Mouse (Mus musculus): ENCODE data around the gene Trmt11. TPM values are rescaled to one million over a fixed set of nuclear protein-coding genes. Genes with fewer than 3 reads are reported as not detected.
"Not testable (repeated sequence)": the region's sequence is repeated elsewhere in the genome, so short reads cannot be mapped to it uniquely, and the experiment has no call there.

Trmt11 gene
- polyA plus RNA-seq, 1 experiment, result not detected

DNA sequence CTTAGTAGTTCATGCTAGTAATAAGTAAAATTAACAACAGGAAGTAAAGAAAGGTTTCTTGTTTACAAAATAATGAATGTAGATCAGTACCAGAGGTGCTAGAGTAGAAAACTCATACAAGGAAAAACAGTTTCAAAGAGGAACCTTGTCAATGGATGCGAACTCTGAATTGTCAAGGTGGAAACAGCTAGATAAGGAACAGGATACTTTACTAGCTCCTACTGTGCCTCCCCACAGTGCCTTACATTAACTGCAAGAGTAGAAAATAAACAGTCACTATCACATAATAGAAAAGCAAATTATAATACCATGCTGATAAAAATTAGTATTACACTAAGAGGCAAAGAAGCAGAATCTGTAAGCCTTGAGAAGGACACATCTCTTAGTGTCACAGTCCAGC is 14.9 kb downstream of the Trmt11 start:
- Histone ChIP-seq H3K4me1 (ENCODE audit: control insufficient read depth, insufficient read depth, low read length) (no peaks in the 10 kb centered on the region), H3K4me3 (ENCODE audit: insufficient read depth, low read depth, low read length) (no peak overlapping the region), H3K27ac (ENCODE audit: insufficient read depth, low read depth, low read length) (no peak overlapping the region)
- WGBS, result 98% methylated on average over 1 of the region's 1 CpGs
- TF ChIP-seq POLR2A (IDR thresholded peaks at IDR 0.05; ENCODE audit: insufficient read depth, low read depth, low read length), result no peak
- TF ChIP-seq CTCF (IDR thresholded peaks at IDR 0.05; ENCODE audit: insufficient read depth, low read depth, low read length), result no peak

DNA sequence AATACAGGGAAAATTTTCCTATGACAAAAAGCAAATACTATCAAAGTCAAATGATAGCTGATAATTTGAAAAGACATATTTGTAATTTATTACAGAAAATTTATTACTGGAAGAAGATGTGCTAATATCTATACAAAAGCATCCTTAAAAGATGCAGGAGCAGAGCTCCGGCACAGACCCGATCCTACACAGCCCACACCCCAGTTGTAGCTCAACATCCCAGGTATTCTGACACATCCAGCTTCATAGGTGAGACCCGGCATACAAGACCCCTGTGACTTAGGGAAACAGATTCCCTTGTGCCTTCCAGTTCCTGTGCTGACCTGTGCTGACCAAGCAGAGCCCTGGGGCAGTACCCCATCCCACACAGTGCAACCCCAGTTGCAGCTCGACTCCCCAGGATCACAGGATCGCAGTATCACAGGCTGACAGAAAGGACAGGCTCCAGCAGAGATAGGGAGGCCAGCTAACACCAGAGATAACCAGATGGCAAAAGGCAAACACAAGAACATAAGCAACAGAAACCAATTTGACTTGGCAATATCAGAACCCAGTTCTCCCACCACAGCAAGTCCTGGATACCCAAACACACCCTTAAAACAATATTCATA is 22.8 kb downstream of the Trmt11 start:
- 96% methylated on average over 5 of the region's 5 CpGs for WGBS
- Histone ChIP-seq H3K27ac (ENCODE audit: insufficient read depth, low read depth, low read length) (no peak overlapping the region), H3K4me1 (ENCODE audit: control insufficient read depth, insufficient read depth, low read length) (no peaks in the 10 kb centered on the region), H3K4me3 (ENCODE audit: insufficient read depth, low read depth, low read length) (no peak overlapping the region)
- TF ChIP-seq CTCF (IDR thresholded peaks at IDR 0.05; ENCODE audit: insufficient read depth, low read depth, low read length) (no peak), POLR2A (IDR thresholded peaks at IDR 0.05; ENCODE audit: insufficient read depth, low read depth, low read length) (no peak)

DNA sequence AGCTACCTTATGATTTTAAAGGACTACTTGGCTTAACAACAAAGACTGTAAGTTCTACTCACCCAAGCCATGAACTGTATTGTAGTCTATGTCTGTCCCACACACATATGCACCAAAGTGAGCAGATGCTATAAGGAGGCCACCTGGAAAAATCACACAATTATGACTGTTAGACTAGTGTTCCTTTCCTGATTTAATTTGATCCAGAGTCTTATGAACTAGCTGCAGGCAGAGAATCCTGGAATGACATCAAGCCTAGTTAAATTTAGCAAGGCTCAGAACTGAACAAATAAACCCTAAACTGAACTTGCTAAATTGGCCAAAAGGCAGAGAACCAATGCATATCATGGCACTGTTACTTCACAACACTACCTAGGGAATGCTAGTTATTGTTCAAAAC is 34.2 kb downstream of the Trmt11 start:
- no peak overlapping the region for H3K27ac ChIP-seq (ENCODE audit: insufficient read depth, low read depth, low read length)
- H3K4me1 ChIP-seq (ENCODE audit: control insufficient read depth, insufficient read depth, low read length), result no peaks in the 10 kb centered on the region
- TF ChIP-seq POLR2A (IDR thresholded peaks at IDR 0.05; ENCODE audit: insufficient read depth, low read depth, low read length) (no peak), CTCF (IDR thresholded peaks at IDR 0.05; ENCODE audit: insufficient read depth, low read depth, low read length) (no peak)
- H3K4me3 ChIP-seq (ENCODE audit: insufficient read depth, low read depth, low read length), result no peak overlapping the region

DNA sequence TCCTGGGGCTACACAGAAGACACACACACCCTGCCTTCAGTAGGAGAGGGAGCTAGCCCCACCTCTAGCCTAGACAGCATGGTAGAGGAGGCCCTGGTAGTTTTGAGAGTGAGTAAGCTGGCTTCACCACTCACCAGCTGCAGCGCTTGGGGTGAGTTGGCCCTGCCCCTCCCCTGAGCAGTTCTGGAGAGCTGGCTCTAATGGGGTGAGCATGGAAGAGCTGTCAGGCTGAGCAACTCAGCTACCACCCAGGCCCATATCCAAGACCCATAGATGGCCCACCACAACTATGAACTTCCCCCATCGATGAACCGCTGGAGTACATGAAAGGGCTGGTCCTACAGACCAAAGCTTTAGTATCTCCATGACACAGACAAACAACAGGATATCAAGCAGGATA is 35.9 kb downstream of the Trmt11 start:
- TF ChIP-seq CTCF (IDR thresholded peaks at IDR 0.05; ENCODE audit: insufficient read depth, low read depth, low read length), result no peak
- TF ChIP-seq POLR2A (IDR thresholded peaks at IDR 0.05; ENCODE audit: insufficient read depth, low read depth, low read length), result no peak
- Histone ChIP-seq H3K4me1 (ENCODE audit: control insufficient read depth, insufficient read depth, low read length) (no peaks in the 10 kb centered on the region), H3K27ac (ENCODE audit: insufficient read depth, low read depth, low read length) (no peak overlapping the region), H3K4me3 (ENCODE audit: insufficient read depth, low read depth, low read length) (no peak overlapping the region)
- 95% methylated on average over 3 of the region's 3 CpGs for WGBS

DNA sequence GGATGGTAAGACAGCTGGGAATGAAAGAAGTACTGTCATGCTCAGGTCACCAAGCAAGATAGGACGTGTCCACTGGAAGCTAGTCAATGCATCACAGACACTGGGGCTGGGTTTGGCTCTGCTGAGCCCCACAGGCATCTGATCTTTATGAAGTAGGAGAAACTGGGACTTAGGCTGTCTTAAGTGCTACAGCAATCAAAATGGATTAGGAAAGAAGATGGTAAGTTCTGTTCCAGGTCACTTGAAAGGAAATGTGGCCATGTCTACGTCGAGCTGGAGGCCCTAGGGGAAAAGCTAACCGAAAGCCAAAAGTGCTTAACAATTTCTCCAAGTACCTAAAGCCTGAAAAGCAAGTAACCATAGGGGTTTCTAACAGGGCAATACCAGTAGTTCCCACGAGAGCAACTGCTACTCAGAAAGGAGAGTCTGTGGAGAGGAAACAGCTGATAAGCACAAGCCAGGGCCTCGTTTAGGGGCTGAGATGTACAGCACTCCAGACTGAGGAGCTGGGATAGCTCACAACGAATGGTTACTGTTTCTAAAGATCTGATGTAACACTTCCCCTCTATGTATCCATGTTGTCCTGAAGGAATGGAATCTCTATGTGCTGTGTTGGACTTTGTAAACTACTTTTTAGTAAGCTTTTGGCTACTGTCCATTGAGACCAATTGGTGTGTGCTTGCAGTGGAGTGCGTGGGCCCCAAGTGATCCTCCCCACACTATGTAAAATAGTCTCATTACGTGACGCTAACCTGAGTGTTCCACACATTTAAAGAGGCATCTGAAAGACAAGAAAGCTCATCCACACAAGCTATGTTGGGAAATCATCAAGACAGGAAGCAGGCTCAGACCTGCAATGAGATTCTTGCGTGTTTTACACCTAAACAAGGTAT is 44.6 kb downstream of the Trmt11 start:
- no peak overlapping the region for H3K4me3 ChIP-seq (ENCODE audit: insufficient read depth, low read depth, low read length)
- TF ChIP-seq CTCF (IDR thresholded peaks at IDR 0.05; ENCODE audit: insufficient read depth, low read depth, low read length) (no peak), POLR2A (IDR thresholded peaks at IDR 0.05; ENCODE audit: insufficient read depth, low read depth, low read length) (no peak)
- 94% methylated on average over 11 of the region's 11 CpGs for WGBS
- no peak overlapping the region for H3K27ac ChIP-seq (ENCODE audit: insufficient read depth, low read depth, low read length)
- H3K4me1 ChIP-seq (ENCODE audit: control insufficient read depth, insufficient read depth, low read length), result no peaks in the 10 kb centered on the region

DNA sequence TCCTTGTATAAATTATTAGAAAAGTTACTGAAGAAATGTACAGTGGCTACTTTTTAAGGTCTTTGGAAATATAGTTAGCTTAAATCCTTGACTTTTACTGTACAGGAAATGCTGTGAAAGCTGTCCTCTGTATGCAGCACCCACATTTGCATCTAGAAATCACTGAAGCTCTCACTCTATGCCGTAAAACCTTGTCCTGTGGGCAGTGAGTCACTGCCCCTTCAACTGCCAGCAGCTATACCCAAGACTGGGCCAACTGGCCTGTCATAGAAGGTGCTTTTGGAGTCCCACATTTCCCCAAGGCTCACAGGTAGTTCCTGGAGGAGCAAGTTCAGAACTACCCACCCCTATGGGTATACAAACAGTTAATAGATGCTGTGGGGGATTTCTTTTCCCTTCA is 48.2 kb downstream of the Trmt11 start:
- Histone ChIP-seq H3K4me1 (ENCODE audit: control insufficient read depth, insufficient read depth, low read length) (no peaks in the 10 kb centered on the region), H3K27ac (ENCODE audit: insufficient read depth, low read depth, low read length) (no peak overlapping the region), H3K4me3 (ENCODE audit: insufficient read depth, low read depth, low read length) (no peak overlapping the region)
- 96% methylated on average over 1 of the region's 1 CpGs for WGBS
- no peak for TF ChIP-seq POLR2A (IDR thresholded peaks at IDR 0.05; ENCODE audit: insufficient read depth, low read depth, low read length)
- no peak for TF ChIP-seq CTCF (IDR thresholded peaks at IDR 0.05; ENCODE audit: insufficient read depth, low read depth, low read length)

DNA sequence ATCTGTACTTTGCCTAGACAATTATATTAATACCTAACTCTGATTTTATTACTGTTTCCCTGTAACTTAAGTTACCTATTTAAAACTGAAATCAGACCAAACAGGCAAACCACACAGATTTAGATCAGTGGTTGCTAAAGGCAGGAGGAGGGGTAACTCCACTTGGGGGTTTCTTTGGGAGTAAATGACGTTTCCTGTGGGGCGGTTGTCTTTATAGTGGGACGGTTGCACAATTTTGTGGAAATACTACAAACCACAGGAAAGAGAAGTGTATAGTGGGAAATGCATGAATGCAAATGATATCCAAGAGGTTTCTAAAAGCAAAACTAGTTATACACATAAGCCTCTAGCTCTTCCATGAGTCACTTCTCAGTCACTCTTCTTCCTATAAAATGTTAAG is 50.6 kb downstream of the Trmt11 start:
- no peaks in the 10 kb centered on the region for H3K4me1 ChIP-seq (ENCODE audit: control insufficient read depth, insufficient read depth, low read length)
- no peak for TF ChIP-seq CTCF (IDR thresholded peaks at IDR 0.05; ENCODE audit: insufficient read depth, low read depth, low read length)
- no peak for TF ChIP-seq POLR2A (IDR thresholded peaks at IDR 0.05; ENCODE audit: insufficient read depth, low read depth, low read length)
- 91% methylated on average over 3 of the region's 3 CpGs for WGBS
- no peak overlapping the region for H3K4me3 ChIP-seq (ENCODE audit: insufficient read depth, low read depth, low read length)
- no peak overlapping the region for H3K27ac ChIP-seq (ENCODE audit: insufficient read depth, low read depth, low read length)

DNA sequence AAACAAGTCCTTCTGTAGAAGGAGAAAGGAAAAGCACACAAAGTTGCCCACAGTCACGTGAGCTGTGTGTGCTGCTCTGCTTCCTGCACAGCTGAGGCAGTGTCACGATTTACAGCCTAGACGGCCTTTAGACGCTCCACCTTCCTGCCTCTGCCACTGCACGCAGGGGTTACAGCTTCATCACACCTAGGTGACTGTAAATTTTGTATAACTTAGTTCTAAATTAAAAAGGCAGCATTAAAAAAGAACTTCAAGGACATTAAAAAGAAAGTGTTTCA is 62.1 kb downstream of the Trmt11 start:
- no peak overlapping the region for H3K4me3 ChIP-seq (ENCODE audit: insufficient read depth, low read depth, low read length)
- no peaks in the 10 kb centered on the region for H3K4me1 ChIP-seq (ENCODE audit: control insufficient read depth, insufficient read depth, low read length)
- no peak for TF ChIP-seq POLR2A (IDR thresholded peaks at IDR 0.05; ENCODE audit: insufficient read depth, low read depth, low read length)
- no peak for TF ChIP-seq CTCF (IDR thresholded peaks at IDR 0.05; ENCODE audit: insufficient read depth, low read depth, low read length)
- H3K27ac ChIP-seq (ENCODE audit: insufficient read depth, low read depth, low read length), result no peak overlapping the region
- 85% methylated on average over 5 of the region's 5 CpGs for WGBS

DNA sequence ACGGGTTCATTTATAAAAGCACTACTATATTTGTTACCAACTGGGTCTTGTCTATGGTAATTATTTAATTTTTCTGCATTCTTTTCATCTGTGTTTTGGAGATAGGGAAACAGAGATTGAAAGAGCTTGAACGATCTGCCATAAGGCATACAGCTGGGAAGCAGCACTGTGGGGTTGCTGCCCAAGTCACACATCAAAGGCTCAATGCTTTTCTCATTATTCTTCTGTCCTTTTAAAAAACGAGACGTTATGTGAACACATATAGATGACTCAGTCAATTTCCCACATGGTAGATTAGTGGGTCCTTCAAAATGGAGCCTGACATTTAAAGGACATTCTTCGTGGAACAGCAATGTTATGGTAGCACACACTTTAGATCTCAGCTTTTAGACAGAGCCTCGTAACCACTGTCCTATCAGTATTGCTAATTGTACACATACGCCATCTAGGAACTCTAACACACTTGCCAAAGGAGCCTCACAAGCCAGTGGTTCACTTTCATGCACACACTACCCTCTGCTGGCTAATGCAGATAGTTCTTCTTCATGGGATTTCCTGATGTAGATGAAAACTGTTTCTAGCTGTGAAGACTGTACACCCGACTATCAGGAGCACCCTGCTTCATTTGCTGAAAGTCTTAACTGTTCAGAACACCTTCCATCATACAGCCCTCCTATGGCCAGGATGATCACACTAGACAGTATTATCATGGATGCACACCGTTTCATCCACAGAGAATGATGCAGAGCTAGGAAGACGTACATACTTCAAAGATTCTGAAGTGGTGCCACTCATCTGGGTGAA is 62.6 kb downstream of the Trmt11 start:
- no peak for TF ChIP-seq CTCF (IDR thresholded peaks at IDR 0.05; ENCODE audit: insufficient read depth, low read depth, low read length)
- no peak overlapping the region for H3K4me3 ChIP-seq (ENCODE audit: insufficient read depth, low read depth, low read length)
- no peak overlapping the region for H3K27ac ChIP-seq (ENCODE audit: insufficient read depth, low read depth, low read length)
- WGBS, result 59% methylated on average over 10 of the region's 10 CpGs
- no peaks in the 10 kb centered on the region for H3K4me1 ChIP-seq (ENCODE audit: control insufficient read depth, insufficient read depth, low read length)

DNA sequence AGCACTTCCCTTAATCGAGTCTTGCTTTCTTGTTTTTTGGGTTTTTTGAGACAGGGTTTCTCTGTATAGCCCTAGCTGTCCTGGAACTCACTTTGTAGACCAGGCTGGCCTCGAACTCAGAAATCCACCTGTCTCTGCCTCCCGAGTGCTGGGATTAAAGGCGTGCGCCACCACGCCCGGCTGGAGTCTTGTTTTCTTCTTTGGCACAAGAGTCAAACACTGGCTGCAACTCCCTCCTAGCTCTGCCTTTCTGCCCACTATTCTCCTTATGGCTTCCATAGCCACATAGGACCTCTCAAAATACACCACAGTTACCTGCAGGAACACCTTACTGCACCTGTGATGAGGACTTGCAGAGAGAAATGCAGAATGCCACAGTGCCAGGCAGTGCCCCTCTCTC is 64.6 kb downstream of the Trmt11 start:
- 96% methylated on average over 7 of the region's 7 CpGs for WGBS
- not testable (repeated sequence) for H3K4me3 ChIP-seq (ENCODE audit: insufficient read depth, low read depth, low read length); H3K27ac ChIP-seq (ENCODE audit: insufficient read depth, low read depth, low read length); H3K4me1 ChIP-seq (ENCODE audit: control insufficient read depth, insufficient read depth, low read length)

Measured in olfactory bulb, adult 2 months (tissue).